Mouse (Mus musculus): ENCODE measurements at regions not wholly inside any gene's neighbourhood (a gene's known extent, or its start where the extent isn't known, plus 50 kb on each side); places are given as distances from the start of the nearest gene placed in this dataset.

DNA sequence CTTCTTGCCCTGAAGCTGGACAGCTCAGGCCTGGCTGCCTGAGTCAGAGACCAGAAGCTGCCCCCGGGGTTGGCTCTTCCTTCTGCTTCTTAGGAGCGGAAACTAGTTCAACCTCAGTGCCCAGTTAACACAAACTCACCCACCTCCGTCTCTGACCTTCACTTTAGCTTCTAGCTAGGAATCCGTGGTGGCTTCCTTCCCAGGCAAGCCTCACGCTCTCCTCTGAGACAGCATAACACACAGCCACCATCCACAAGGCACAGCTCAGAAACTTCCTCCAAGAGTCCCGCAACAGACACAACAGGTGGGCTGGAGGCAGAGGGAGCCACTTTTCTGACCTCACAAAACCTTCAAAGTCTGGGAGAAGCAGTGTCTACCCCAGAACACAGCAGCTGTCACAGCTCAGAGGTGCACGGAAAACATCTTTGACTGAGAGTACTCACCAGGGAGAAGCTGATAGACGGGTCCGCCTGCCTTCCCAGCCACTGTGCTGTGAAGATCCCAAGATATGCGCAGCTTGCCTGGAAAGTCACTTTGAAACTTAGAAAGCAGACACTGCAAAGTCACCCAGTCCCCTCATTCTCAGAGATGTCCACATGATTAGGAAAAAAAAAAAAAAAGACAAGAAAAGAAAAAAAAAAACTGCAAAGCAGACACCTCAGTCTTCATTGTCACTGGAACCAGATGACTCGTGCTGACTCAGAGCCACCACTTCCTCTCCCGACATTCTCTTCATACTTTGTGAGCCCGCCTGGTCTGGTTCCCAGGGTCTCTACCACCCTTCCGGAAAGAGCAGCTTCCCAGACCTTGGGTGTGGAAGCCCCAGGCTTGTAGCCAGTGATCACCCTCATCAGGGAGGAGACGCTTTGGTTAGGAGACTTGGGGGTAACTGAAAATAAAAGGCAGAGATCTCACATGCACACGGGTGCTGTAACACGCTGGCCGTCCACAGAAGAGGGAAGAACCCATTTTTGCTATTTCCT, 162.1 kb upstream of the Spdye4c start:
- DNase-seq (ENCODE audit: extremely low read depth, low read depth, low spot score), result no peak

DNA sequence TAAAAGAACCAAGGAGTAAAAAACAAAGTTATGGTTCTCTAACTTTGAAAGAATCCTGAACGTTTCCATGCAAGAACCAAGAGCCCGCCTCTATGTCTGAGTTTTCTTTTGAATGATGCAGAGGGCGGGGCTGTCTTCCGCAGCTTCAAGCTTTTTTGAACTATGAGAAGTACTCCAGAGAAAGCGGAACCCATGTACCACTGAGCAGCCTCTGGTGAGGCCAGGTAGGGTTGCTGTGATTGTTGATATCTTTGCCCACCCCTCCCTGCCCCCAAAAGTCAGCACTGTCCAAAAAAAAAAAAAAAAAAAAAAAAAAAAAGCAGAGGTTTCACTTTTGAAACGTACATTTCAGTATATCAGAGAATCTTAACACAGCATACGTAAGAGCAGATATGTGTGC, 161.2 kb upstream of the Spdye4c start:
- DNase-seq (ENCODE audit: extremely low read depth, low read depth, low spot score), result no peak

DNA sequence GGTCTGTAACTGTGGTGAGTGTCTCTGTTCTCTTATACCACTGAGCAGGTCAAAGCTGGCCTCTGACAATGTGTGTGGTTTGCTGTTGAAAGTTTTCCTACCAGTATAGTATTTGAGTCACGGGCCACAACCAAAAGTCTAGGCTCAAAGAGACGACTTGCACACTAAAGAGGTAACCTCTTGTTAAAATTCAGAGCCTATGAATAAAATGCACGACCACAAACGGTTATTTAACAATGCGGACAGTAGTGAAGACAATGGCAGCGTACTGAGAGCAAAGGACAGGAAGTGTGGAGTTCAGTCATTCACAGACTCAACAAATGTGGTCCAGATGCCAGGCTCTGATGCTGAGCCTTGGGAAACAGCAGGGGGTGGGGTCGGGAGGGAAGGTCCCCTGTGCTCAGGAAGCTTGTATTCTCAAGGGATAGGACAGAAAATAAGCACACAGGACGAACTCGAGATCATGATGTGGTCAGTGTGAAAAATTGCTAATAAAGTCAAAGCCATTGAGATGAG, 160.2 kb upstream of the Spdye4c start:
- no peak for DNase-seq (ENCODE audit: extremely low read depth, low read depth, low spot score)

DNA sequence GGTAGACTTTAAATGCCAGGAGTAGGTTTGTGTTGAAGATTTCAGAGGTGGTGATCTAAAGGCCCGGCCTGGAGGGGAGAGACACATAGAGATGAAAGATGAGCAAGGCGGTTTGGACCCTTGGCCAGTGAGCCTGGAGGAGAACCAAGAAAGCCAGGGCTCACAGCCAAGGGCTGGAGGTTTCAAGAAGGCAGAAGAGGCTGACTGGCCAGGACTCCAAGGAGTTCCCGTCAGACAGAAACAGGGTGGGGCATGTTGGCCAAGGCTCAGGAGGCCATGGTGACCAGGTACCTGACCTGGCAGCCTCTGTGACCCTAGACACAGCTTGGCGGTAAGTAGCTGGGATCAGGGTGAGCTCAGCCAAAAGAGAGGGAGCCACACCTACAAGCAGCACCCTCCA, 159.3 kb upstream of the Spdye4c start:
- no peak for DNase-seq (ENCODE audit: extremely low read depth, low read depth, low spot score)

DNA sequence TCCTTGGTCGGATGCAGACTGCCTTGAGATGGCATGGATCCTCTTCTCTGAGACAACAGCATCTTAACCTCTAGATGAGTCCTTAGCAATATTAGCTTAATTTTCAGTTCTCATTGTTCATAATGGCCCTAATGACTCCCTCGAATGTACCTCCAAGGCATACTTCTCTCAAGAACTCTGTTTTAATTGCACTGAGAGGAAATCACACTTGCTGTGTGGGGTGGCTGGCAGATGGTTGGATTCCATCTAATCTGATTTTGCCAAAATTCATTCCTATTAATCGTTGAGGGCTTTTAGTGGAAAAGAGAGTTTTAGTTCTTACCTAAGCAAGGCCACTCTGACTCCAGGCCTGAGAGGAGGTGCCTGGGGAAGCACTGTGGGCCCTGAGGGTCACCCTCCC, 158.3 kb upstream of the Spdye4c start:
- DNase-seq (ENCODE audit: extremely low read depth, low read depth, low spot score), result no peak

DNA sequence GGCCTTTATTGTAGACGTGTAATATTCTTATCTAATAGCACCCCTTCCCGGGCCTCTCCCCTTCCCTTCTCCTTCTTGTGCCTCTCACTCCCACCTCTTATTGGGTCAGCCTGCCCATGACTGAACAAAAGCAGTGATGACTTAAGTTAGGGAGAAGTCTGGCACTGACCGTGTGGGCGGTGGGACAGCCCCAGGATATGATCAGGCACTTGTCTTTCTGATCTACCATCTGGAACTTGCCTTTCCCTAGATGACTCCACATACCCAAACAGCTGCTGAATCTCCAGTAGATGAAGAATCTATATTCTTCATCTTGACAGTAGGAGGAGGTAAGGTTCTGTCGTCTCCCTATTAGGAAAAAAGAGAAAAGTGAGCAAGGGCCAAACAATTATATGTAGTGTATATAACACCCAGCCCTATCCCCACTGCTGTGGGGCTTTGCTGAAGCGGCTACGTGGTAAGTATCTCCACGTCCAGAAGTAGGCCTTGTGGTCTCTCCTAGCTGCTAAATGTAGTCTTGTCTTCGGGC, 157.4 kb upstream of the Spdye4c start:
- no peak for DNase-seq (ENCODE audit: extremely low read depth, low read depth, low spot score)

DNA sequence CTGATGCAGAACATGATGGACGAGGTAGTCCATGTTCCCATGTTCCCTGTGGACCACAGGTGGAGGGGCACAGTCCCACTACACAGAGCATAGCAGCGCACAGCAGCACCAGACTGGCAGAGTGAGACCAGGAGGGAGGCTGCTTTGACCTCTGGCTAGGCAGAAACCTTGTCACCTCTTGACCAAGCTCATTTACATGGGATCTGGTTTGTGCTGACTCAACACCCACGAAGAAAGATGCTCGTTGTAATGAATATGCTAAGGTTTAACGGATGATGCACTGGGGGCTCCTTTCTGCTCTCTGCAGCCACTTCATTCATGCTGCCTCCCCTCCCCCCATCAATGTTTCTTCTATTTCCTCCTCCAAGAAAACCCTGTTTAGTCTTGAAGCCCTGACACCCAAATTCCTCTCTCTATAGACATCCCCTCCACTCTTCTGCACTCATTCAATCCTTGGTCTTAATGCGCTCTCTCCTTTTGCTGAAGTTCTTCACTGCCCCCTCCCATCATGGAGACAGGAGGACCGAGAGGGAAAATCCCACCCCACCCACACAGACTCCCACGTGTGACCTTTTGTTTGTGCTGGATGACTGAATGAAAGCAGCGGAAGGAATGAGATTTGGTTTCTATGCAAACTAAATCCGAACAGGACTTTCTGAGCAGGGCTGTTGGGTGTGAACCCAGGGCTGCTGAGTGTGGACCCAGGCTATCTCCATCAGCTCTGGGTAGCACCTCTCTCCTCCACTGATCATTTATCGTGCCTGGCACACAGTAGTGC, 156.6 kb upstream of the Spdye4c start:
- no peak for DNase-seq (ENCODE audit: extremely low read depth, low read depth, low spot score)

DNA sequence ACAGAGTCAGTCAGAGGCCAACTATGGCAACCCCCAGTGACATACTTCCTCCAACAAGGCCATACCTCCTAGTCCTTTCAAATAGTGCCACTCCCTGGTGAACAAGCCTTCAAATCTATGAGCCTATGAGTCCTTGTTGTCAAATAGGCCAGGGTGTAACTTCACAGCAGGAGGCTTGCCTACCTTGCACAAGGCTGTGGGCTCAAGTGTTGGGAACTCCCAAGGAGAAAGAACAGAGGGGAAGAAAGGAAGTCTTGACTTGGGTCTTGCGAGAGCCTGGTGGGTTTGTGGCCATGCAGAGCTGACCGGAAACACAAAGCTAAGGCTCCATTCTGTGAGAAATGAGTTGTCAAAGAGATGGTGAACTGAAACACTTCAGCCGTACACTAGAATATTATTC, 154.6 kb upstream of the Spdye4c start:
- no peak for DNase-seq (ENCODE audit: extremely low read depth, low read depth, low spot score)

DNA sequence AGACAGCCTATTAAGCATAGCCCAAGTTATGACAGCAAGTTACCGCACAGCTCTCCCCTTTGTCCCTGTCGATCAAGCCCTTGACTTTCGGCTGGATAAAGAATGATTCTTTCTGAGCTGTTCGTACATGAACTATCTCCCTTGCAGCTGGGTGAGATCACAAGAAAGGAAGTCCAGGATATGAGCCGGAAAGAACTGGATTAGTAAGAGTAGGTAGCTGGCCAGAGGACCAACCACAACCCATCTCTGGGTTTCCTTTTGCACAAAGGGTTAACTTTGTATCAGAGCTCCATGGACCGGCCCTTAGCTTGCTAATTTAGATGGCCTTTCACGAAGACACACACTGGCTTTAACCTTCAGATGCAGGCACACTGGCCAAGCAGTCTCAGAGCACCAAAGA, 153.3 kb upstream of the Spdye4c start:
- no peak for DNase-seq (ENCODE audit: extremely low read depth, low read depth, low spot score)

DNA sequence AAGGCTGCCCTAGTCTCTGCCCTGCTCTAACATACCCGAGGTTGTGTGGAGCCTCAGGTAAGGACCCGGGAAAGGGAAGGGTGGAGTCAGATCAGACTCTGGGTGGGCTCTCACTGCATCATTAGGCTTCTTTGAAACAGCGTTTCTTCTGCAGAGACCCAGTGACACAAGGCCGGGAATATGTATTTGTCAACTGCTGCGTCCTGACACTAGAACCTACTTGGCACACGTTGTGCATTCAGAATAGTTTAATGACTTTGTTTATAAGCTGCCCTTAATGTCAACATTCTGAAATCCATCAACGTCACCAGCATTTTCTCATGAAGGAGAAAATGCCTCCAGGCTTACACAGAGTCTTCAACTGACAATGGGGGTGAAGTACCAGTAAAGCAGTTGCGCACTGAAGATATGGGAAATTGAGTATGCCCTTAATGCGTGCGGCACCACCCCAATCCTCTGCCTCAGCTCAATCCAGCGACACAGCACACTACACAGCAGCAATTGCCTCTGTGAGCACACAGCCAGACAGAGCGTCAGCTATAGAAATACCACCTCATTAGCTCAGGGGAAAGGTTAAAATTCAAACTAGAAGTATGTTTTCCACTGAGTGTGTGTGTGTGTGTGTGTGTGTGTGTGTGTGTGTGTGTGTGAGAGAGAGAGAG, 152.7 kb upstream of the Spdye4c start:
- DNase-seq (ENCODE audit: extremely low read depth, low read depth, low spot score), result no peak

DNA sequence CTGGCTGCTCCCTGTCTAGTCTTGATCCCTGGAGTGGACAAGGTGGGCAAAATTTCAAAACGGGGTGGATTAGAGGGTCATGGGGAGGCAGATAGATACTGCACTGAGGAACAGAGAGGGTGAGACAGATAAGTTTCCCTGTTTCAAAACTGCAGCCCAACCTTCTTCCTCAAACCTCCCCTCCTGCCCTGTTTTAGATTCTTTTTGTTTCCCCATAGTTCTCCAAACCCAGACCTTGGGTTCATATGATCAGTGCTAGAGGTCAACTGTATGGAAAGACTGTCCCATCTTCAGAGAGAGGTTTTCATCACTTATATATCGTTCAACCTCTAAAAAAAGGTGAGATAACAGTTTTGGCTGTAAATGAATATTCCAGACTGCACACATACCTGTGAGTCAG, 152.1 kb upstream of the Spdye4c start:
- DNase-seq (ENCODE audit: extremely low read depth, low read depth, low spot score), result no peak

DNA sequence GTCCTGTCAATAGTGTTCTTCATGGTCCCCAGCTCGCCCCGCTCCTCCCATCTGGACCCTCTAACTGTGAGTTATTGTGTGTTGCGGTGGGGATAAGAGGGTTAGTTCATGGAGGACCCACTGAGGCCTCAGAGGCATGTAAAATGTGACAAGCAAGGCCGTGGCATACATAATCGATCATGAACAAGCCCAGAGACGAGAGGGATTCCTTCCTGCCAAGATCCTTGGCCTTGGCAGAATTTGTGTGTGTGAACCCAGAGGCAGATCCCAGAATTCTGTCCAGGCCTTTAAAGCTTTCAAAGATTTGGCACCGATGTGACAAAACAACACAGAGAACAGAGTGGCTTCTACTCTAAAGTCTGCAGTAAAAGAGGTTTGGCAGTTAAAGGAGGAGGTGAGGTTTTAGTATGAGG, 146.4 kb upstream of the Spdye4c start:
- DNase-seq (ENCODE audit: extremely low read depth, low read depth, low spot score), result peak; percentile 10

DNA sequence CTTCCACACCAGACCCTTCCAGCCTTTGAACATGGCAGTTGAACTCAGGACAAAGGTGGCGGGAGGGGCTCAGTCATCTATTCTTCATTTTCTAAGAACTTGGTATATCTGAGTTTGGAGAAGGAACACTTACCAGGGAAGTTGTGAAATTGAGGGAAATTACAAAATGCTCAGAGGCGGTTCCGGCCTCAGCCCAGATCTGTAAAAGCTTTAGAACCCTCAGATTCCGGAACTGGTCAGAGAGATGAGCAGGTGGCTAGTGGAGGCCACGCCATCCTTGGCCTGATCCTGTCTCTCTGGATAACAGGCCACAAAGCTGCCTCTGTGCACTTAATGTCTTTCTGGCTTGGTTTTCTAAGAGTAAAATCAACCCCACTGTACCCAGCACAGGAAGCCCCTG, 145.6 kb upstream of the Spdye4c start:
- no peak for DNase-seq (ENCODE audit: extremely low read depth, low read depth, low spot score)

DNA sequence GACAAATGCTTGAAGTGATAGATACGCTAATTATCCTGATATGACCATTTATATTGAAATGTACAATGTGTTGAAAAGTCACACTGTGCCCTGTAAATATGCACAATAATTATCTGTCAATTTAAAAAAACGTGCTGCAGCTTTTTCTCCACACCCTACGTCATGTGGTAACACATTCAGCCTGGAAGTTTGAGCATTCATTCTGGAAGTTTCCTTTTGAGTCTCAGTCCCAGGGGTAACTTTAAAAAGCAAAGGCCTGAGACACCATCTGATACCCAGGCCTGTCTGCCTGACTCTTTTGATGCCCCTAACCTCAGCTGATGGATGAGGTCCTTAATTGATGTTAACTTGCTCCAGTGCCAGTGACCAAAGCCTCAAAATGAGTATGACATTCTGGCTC, 141.7 kb upstream of the Spdye4c start:
- no peak for DNase-seq (ENCODE audit: extremely low read depth, low read depth, low spot score)

DNA sequence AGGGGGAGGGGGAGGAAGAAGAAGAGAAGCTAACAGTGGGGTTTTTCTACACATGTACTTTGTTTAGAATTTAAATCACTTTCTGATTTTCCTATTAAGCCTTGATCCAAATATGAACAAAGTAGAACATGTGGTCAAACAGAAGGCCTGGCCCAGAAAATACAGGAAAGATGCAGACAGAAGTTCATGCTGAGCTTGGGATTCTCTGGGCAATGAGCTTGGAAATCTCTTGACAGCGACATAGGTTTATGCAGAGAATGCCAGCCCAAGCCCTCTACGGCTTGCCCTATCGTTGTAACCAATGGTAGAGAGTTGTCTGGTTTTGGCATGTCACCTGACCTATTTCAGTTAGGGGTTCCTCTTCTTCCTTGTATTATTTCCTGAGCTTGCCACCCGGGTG, 141.0 kb upstream of the Spdye4c start:
- DNase-seq (ENCODE audit: extremely low read depth, low read depth, low spot score), result no peak

DNA sequence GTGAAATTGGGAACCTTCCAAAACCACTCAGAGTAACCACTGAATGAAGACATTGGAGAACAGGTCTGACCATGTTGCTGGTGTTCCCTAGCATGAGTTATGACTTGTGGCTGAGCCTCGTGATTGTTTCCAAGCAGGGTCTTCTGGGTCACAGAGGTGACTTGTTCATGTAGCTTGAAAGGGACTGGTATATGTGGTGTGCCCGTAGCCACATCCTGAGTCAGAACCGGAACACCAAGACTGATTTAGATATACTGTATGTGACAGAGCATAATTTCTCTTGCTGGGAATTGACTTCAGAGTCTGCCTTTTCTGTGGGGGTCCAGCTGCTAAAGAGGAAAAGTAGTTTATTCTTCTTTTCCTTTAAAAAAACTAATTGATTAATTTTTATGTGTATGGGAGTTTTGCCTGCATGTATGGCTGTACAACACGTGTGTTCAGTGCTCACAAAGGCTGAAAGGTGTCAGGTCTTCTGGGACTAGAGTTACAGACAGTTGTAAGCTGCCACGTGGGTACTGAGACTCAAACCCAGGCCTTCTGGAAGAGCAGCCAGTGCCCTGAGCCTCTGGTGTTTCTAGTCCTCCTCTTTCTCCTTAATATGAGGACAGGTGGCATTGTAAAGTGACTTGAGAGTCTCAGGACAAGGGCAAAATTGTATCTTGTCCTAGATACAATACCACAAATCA, 139.3 kb upstream of the Spdye4c start:
- DNase-seq (ENCODE audit: extremely low read depth, low read depth, low spot score), result no peak

DNA sequence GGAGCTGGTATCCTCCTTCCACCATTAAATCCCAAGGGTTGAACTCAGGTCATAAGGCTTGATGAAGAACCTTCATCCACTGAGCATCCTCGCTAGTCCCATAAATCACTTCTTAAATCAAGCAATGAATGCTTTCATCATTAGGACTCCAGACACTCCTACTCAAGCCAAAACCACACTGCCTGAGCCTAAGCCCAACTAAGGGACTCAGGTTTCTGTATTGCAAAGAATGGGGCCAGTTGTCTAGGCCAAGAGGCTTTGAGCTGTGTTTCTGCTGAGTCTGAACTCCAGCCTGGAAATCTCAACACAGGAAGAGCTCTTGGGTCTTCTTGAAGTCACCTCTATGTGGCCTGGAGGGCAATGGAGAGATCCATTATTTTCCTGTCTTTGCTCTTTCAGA, 138.4 kb upstream of the Spdye4c start:
- DNase-seq (ENCODE audit: extremely low read depth, low read depth, low spot score), result no peak

DNA sequence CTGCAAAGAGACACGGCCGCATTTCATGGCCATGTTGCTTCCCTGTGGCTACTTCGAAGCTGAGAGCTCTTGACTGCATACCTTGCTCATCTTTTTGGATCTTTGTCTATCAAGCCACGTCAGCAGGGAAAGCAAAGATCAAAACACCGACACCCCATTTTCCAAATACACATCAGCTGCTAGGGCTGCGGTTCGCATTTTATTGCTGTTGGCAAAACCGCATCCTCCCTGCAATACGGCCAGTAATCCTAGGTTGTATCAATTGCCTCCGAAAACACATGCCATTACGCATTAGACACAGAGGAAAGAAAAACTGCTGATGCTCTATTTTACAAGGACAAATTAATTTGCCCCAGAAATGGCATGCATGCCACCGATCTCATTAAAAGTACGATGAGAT, 136.5 kb upstream of the Spdye4c start:
- DNase-seq (ENCODE audit: extremely low read depth, low read depth, low spot score), result no peak

DNA sequence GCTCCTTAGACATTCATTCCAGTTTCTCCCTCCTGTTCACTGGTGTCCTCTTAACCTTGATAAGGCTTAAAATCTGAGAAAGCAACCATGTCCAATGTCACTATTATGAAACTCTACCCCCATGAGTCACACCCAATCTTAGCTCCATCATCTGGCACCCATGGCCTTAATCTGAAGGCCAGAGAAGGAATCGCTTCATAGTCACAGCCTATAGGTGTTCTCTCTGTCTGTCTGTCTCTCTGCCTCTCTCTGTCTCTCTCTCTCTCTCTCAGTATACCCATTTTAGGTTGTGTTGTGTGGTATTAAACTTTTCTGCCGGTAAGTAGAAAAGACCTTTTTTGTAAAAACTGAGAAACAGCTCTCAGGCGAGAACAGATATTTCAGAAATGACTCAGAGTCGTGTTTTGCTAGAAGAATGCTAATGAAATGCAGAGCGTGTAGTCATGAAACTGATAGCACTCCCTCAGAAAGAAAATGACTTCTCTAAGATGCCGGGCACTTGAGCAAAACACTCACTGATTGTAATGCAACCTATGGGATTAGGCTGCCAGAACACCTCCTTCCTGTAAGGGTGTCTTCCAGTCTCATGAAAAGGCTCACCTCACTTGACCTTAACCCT, 133.3 kb upstream of the Spdye4c start:
- DNase-seq (ENCODE audit: extremely low read depth, low read depth, low spot score), result no peak

All from fat pad, adult 2 months (tissue).